Mouse (Mus musculus) hindbrain, embryonic 10.5 days (tissue): ENCODE results near the gene Kctd12. TPM values are rescaled to one million over a fixed set of nuclear protein-coding genes. Genes with fewer than 3 reads are reported as not detected.

Source experiments
- DNase-seq: peaks from one replicate; pipeline ENCODE4 v3.0.0-alpha.2; 2017; ENCODE audit warnings: low spot score
- H3K27ac ChIP-seq: fragments of 300-500 bp; sonication (generic); 2 replicates; pipeline ENCODE4 v1.5.1; 2016; ENCODE audit warnings: mild to moderate bottlenecking, moderate library complexity
- H3K27me3 ChIP-seq: fragments of 300-500 bp; sonication (generic); 2 replicates; pipeline ENCODE4 v1.6.1; 2016; ENCODE audit warnings: mild to moderate bottlenecking; ENCODE audit not compliant: poor library complexity, insufficient read depth, severe bottlenecking
- H3K36me3 ChIP-seq: fragments of 300-500 bp; sonication (generic); 2 replicates; pipeline ENCODE4 v1.6.1; 2016; ENCODE audit warnings: mild to moderate bottlenecking, moderate library complexity
- H3K4me1 ChIP-seq: fragments of 300-500 bp; sonication (generic); replicated peaks from 2 replicates; pipeline ENCODE4 v1.6.1; 2016; ENCODE audit warnings: mild to moderate bottlenecking
- H3K4me3 ChIP-seq: fragments of 300-500 bp; sonication (generic); 2 replicates; pipeline ENCODE4 v1.5.1; 2016; ENCODE audit warnings: mild to moderate bottlenecking, moderate library complexity
- H3K9me3 ChIP-seq: fragments of 300-500 bp; sonication (generic); 2 replicates; pipeline ENCODE4 v1.6.1; 2016; ENCODE audit warnings: mild to moderate bottlenecking, moderate library complexity
- WGBS: fragments of 180-500 bp; shearing (Covaris S2); methylation state at CpG from one replicate; pipeline ENCODE4 v1.1.7; 2016; 5-methylcytosine and 5-hydroxymethylcytosine counted together
- polyA plus RNA-seq: library from polyadenylated mRNA; unstranded; fragments of >200 nt; fragmentation: Nextera tagmentation; extraction: Ambion mirVana; gene quantifications from 2 replicates; pipeline ENCODE4 v1.2.1, GENCODE M21; 2016

The Kctd12 gene
- polyA plus RNA-seq, 1 experiment from 2014 or later = 4.2 TPM

DNA sequence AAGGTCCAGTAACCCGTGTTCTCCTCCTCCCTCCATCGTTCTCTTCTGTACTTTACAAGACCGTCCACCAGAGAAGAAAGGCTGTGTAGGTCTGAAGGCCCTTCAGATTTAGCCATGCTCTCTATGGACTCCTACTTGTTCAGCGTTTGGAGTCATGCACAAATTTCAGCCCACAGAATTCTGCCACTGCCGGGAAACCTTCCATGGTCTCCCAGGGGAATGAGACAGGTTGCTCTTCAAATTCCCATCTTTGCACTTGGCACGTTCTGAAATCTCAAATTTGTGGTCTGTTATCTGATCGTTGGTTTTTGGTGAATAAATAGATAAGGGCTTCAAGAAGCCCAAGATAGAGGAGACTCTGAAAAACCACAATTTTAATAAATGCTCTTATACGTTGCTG lies 1.2 kb upstream of the Kctd12 start:
- H3K27me3 ChIP-seq = peaks cover 20% of the 10 kb centered on the region
- H3K36me3 ChIP-seq = no peaks in the 10 kb centered on the region
- no peak for DNase-seq
- peak overlapping the region; percentile 63; the same call in 1 of the 2 replicates for H3K4me3 ChIP-seq
- 75% methylated on average over 8 of the region's 8 CpGs for WGBS
- no peak overlapping the region for H3K27ac ChIP-seq
- peaks cover 28% of the 10 kb centered on the region for H3K4me1 ChIP-seq
- no peaks in the 10 kb centered on the region for H3K9me3 ChIP-seq

DNA sequence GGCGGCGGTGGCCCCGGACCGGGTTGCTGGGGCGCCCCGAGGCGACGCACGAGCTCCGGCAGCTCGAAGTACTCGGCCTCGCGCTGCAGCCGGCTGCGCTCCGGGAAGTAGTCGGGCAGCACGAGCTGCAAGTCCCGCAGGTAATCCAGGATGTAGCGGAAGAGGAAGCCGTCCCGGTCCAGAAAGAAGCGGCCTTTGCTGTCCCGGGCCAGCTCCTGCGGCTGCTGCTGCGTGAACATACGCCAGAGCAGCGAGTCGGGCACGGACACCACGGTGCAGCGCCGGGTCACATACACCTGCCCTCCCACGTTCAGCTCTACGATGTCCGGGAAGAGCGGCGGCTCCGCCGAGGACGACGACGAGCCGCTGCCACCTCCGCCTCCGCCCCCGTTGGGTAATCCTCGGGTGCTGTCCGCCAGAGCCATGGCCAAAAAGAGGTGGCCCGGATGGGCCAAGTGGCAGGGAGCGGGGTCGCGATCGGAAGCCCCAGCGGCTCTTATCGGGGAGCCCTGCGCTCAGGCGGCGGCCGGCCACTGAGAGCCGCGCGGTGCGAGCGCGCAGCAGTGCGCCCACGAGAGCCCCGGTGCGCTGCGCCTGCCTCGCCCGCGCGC lies 316 bp downstream of the Kctd12 start:
- no peaks in the 10 kb centered on the region for H3K36me3 ChIP-seq
- H3K27ac ChIP-seq = peak overlapping the region; percentile 88
- WGBS = under 1% methylated on average over 76 of the region's 76 CpGs
- peaks cover 20% of the 10 kb centered on the region for H3K27me3 ChIP-seq
- no peaks in the 10 kb centered on the region for H3K9me3 ChIP-seq
- H3K4me1 ChIP-seq = peaks cover 28% of the 10 kb centered on the region
- peak; percentile 73 for DNase-seq
- H3K4me3 ChIP-seq = peak overlapping the region; percentile 63

DNA sequence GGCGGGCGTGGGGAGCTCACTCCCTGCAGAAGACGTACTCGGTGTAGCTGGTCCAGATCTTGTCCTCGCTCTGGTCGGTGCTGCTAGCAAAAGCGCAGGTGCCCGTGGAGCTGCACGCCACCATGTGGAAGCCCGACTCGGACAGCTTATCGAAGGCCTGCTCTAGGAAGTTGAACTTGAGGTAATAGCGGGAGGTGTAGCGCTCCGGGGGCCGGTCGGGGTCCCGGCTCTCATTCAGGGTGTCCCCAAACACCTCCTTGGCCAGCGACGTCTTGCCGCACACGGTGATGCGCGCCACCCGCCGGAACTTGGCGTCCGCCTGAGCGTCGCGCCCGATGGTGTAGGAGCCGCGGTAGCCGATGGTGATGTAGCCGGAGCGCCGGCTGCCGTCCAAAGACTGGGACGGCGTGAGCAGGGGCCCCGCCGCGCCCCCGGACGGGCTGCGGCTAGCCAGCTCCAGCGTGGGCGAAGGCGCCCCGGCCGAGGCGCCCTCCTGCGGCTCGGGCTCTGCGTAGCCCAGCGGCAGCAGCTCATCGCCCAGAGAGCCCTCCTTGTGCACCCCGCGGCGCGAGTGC lies 909 bp downstream of the Kctd12 start:
- DNase-seq = peak; percentile 68
- WGBS = under 1% methylated on average over 62 of the region's 62 CpGs
- Histone ChIP-seq H3K4me1 (peaks cover 28% of the 10 kb centered on the region), H3K9me3 (no peaks in the 10 kb centered on the region), H3K27ac (peak overlapping the region; percentile 88), H3K36me3 (no peaks in the 10 kb centered on the region), H3K4me3 (peak overlapping the region; percentile 63), H3K27me3 (peaks cover 20% of the 10 kb centered on the region)

DNA sequence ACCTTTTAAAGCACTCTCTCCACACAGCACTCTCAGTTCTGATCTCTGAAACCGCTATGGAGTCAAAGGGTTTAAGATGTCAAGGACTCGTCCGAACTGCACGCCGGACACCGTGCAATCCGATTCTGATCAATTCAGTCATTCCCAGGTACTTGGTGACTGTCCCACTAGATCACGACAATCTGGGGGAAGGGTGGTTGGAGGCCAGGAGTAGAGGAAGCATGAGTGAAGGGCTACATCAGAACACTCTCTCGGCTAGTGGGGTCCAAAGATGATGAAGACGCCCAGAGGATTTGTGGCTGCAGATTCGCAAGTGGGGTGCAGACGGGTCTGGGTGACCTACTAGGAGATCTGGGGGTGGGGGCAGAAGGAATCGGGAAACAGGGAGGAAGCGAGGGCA lies 1.5 kb downstream of the Kctd12 start:
- peak overlapping the region; percentile 88 for H3K27ac ChIP-seq
- DNase-seq = no peak
- H3K36me3 ChIP-seq = no peaks in the 10 kb centered on the region
- peaks cover 20% of the 10 kb centered on the region for H3K27me3 ChIP-seq
- whole genome bisulfite sequencing = 10% methylated on average over 14 of the region's 14 CpGs
- H3K4me3 ChIP-seq = peak overlapping the region; percentile 63
- H3K4me1 ChIP-seq = peaks cover 28% of the 10 kb centered on the region
- H3K9me3 ChIP-seq = no peaks in the 10 kb centered on the region

DNA sequence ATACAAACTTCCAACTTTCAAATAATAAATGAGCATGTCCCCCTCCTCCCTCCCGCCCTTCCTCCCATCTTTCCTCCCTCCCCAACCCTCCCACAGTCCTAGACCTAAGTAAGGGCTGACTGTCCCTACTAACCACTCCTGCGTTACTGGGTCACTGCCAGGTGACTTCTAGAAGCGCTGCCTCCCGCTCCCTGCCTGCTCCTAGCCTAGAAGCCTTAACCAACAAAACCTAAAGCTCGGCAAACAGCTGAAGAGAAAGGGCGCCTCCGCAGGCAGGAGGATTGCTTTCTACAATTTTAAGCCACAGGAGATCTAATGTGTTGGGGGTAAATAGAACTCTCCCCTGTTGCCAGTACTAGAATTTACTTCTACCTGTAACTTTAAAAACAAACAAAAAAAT lies 2.0 kb downstream of the Kctd12 start:
- DNase-seq = peak; percentile 20
- H3K27ac ChIP-seq = no peak overlapping the region
- no peaks in the 10 kb centered on the region for H3K36me3 ChIP-seq
- 16% methylated on average over 7 of the region's 7 CpGs for WGBS
- peaks cover 20% of the 10 kb centered on the region for H3K27me3 ChIP-seq
- H3K4me1 ChIP-seq = peaks cover 28% of the 10 kb centered on the region
- no peaks in the 10 kb centered on the region for H3K9me3 ChIP-seq
- H3K4me3 ChIP-seq = peak overlapping the region; percentile 63

DNA sequence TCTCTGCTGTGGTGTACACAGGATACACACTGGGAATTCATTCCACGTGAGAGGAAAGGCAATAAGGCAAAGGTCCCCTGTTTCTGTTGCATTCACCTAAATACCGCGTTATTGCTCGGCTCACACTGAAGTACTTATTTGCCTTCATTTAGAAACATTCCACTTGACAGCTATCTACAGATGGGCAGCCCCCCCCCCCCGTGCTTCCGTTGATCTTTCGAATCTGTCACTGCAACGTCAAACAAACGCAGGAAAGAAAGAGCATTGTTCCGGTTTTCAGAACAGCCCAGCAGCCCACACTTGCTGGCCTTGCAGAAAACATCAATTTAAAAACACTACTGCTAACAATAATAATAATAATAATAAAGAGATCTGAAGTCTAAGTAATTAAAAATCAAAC lies 2.6 kb downstream of the Kctd12 start:
- WGBS = 30% methylated on average over 10 of the region's 10 CpGs
- Histone ChIP-seq H3K9me3 (no peaks in the 10 kb centered on the region), H3K4me3 (peak overlapping the region; percentile 16; the same call in 1 of the 2 replicates), H3K27ac (no peak overlapping the region), H3K4me1 (peaks cover 28% of the 10 kb centered on the region), H3K27me3 (peaks cover 20% of the 10 kb centered on the region), H3K36me3 (no peaks in the 10 kb centered on the region)
- DNase-seq = peak; percentile 10

DNA sequence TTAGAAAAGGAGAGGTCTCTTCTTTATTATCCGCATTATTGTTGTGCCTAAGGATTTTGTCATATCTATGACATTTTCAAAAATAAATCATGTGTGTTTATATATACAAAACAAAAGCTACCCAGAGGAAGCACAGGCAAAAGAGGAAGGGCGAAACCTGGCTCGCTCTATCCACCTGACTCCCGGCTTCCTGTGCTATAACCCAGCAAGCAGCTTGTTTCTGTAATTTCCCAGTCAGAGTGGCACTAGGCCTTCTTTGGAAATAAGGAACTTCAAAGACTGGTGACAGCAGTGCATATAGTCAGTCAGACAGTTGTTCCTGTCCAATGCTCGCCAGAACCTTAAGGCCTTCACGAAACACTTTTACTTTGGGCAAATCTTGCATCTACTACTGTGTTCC lies 6.6 kb downstream of the Kctd12 start:
- WGBS = 88% methylated on average over 6 of the region's 6 CpGs
- H3K4me3 ChIP-seq = no peak overlapping the region
- no peak for DNase-seq
- H3K27me3 ChIP-seq = peaks cover 7% of the 10 kb centered on the region
- peaks cover 6% of the 10 kb centered on the region; the same call in 1 of the 2 replicates for H3K4me1 ChIP-seq
- H3K27ac ChIP-seq = no peak overlapping the region
- no peaks in the 10 kb centered on the region for H3K9me3 ChIP-seq
- H3K36me3 ChIP-seq = no peaks in the 10 kb centered on the region

DNA sequence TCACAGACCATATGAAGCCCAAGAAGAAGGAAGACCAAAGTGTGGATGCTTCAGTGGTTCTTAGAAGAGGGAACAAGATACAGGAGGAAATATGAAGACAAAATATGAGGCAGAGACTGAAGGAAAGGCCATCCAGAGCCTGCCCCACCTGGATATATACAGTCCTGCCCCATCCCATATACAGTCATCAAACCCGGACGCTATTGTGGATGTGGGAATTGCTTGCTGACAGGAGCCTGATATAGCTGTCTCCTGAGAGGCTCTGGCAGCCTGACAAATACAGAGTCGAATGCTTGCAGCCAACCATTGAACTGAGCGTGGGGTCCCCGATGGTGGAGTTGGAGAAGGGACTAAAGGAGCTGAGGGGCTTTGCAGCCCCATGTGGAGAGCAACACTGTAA lies 13.6 kb downstream of the Kctd12 start:
- no peak for DNase-seq
- WGBS = 71% methylated on average over 5 of the region's 5 CpGs
- H3K36me3 ChIP-seq = no peaks in the 10 kb centered on the region
- H3K27me3 ChIP-seq = no peaks in the 10 kb centered on the region
- H3K27ac ChIP-seq = no peak overlapping the region
- H3K9me3 ChIP-seq = no peaks in the 10 kb centered on the region
- no peak overlapping the region for H3K4me3 ChIP-seq
- no peaks in the 10 kb centered on the region for H3K4me1 ChIP-seq

DNA sequence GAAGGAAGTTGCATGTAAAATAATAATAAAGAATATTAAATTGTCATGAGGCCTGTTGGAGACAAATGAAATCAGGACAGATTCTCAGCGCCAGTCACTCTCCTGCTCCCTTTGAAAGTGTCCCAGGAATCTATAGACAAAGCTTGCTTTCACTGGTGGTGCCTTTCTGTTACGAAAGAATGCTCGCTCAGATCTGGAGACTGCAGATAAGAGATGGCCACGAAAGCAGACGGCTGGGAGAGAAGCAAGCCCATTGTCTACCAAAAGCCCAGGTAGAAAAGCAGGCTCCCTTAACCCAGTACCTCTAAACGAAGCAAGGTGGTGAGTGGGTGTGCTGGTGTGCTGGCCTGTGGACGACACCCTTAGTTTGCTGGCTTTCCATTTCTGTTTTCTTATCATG lies 16.2 kb downstream of the Kctd12 start:
- Histone ChIP-seq H3K9me3 (no peaks in the 10 kb centered on the region), H3K4me1 (no peaks in the 10 kb centered on the region), H3K27me3 (no peaks in the 10 kb centered on the region), H3K27ac (no peak overlapping the region), H3K4me3 (no peak overlapping the region), H3K36me3 (no peaks in the 10 kb centered on the region)
- DNase-seq = no peak
- WGBS = 58% methylated on average over 7 of the region's 7 CpGs

DNA sequence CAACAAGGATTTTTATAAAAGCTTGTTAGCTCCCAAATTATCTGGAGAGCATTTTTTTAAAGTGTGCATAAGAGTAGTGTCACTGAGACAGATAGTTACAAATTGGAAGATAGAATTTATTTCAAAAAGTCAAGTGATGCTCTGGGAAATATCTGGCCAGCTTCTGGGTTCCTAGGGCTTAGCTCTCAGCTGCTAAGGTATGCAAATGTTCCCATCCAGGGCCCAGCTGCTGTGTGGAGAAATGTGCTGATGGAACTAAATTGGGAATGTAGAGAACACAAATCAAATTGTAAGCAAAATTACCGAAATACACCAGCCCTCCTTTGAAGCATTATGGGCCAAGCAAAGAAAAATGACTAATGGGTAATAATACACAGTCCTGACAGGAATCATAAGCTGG lies 16.6 kb downstream of the Kctd12 start:
- Histone ChIP-seq H3K4me1 (no peaks in the 10 kb centered on the region), H3K27me3 (no peaks in the 10 kb centered on the region), H3K4me3 (no peak overlapping the region), H3K9me3 (no peaks in the 10 kb centered on the region), H3K36me3 (no peaks in the 10 kb centered on the region), H3K27ac (no peak overlapping the region)
- WGBS = 84% methylated on average over 1 of the region's 1 CpGs
- no peak for DNase-seq

DNA sequence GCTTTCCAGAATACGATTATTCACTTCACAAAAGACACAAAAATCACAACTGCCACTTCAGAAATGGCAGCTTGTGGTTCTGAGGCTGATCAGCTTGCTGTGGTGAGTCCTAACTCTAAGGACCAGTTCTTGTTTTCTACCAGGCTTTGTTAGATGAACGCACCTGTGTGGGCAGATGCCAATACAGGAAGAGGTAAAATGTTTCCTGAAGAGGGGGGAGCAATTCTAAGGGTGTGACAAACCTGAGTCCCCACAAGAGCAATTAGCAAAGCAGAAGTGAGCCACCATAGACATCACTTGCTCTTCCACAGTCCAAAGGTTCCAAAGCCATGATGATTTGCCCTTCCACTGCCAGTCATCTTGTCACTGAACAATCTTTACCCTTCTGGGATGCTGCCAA lies 20.4 kb downstream of the Kctd12 start:
- H3K9me3 ChIP-seq = no peaks in the 10 kb centered on the region
- H3K4me3 ChIP-seq = no peak overlapping the region
- H3K27me3 ChIP-seq = no peaks in the 10 kb centered on the region
- no peak for DNase-seq
- no peaks in the 10 kb centered on the region for H3K4me1 ChIP-seq
- no peak overlapping the region for H3K27ac ChIP-seq
- H3K36me3 ChIP-seq = no peaks in the 10 kb centered on the region
- 89% methylated on average over 2 of the region's 2 CpGs for WGBS

DNA sequence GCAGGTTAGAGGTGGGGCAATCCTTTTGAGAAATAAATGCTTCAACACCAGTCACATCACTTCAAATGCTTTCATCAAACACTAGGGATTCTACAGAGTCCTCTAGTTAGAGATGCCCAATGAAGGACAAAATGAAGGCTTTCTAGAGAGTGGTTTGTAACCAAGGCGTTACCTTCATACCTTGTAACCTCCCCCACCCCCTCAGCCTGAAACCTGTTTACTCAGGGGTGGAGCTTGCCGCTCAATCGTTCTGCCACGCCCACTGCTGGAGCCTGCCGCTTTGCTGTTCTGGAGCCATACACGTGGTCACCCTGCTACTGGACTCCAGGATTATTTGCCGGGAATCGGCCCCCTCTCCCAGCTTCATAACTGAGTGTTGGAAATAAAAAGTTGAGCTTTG lies 28.9 kb downstream of the Kctd12 start:
- WGBS = 30% methylated on average over 8 of the region's 8 CpGs
- no peak for DNase-seq
- Histone ChIP-seq H3K27me3 (no peaks in the 10 kb centered on the region), H3K4me3 (no peak overlapping the region), H3K9me3 (no peaks in the 10 kb centered on the region), H3K36me3 (no peaks in the 10 kb centered on the region), H3K4me1 (no peaks in the 10 kb centered on the region), H3K27ac (no peak overlapping the region)

DNA sequence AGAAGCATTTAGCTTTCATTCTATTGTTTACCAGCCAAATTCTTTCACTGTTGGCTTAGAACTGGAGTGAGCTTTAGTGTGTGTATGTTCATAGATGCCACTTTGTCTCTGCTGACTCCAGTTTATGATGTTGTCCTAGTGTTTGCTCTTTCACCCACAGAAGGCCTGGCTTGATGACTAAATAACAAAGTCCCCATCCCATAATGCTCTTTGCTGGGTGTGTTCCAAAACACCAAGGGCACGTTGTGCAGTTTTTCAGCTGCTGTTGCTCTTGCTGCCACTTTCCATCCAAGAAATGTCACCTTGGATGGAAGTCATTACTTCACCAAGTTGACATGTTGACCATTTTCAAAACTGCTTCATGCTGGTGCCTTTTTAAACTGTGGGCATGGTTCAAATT lies 30.5 kb downstream of the Kctd12 start:
- Histone ChIP-seq H3K36me3 (no peaks in the 10 kb centered on the region), H3K27me3 (no peaks in the 10 kb centered on the region), H3K4me3 (no peak overlapping the region), H3K9me3 (no peaks in the 10 kb centered on the region), H3K4me1 (no peaks in the 10 kb centered on the region), H3K27ac (no peak overlapping the region)
- 73% methylated on average over 1 of the region's 1 CpGs for WGBS
- no peak for DNase-seq

DNA sequence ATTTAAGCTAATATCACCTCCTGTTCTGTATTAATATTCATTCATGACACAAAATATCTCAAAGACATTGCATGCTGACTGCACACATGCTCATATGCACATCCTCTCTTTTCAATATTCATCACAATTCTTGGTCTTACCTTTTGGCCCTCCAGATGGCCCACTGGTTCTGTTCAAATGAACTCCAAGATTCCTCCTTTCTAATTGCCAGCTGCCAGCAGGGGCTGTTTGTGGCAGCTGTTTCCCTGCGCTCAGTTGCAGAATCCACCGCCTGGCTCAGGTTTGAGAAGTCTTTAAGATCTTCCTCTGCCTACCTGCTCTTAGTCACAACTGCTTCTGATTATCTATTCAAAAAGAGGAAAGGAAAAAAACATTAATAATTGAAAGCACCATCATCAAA lies 34.6 kb downstream of the Kctd12 start:
- H3K36me3 ChIP-seq = no peaks in the 10 kb centered on the region
- no peaks in the 10 kb centered on the region for H3K9me3 ChIP-seq
- H3K27me3 ChIP-seq = no peaks in the 10 kb centered on the region
- no peak for DNase-seq
- no peaks in the 10 kb centered on the region for H3K4me1 ChIP-seq
- H3K27ac ChIP-seq = no peak overlapping the region
- no peak overlapping the region for H3K4me3 ChIP-seq
- 67% methylated on average over 2 of the region's 2 CpGs for WGBS
